Mouse (Mus musculus) MEL (cell line): ENCODE measurements around the gene Pdcd4. TPM values are rescaled to one million over a fixed set of nuclear protein-coding genes. Genes with fewer than 3 reads are reported as not detected.

ENCODE experiments used
- DNase-seq: peaks from one replicate; pipeline ENCODE4 v3.0.0; 2011; ENCODE audit warnings: low read depth, low spot score
- H3K27ac ChIP-seq: 2 replicates; pipeline ENCODE4 v1.5.1; 2012; ENCODE audit warnings: low read depth, mild to moderate bottlenecking, control low read depth, low read length, moderate library complexity; ENCODE audit not compliant: control insufficient read depth
- H3K27me3 ChIP-seq, 2 experiments: fragments of 150-350 bp in 1 of 2; sonication (generic) in 1 of 2; 2 replicates each; pipeline ENCODE4 v1.6.1; 2012; ENCODE audit warnings: low read length in 2 of 2, mild to moderate bottlenecking in 2 of 2, improper control_type of control experiment in 1 of 2, moderate library complexity in 1 of 2; ENCODE audit not compliant: insufficient read depth in 2 of 2, control insufficient read depth in 1 of 2
- H3K36me3 ChIP-seq, 2 experiments: 2 replicates each; pipeline ENCODE4 v1.6.1; 2012 to 2014; ENCODE audit warnings: low read length in 2 of 2, improper control_type of control experiment in 1 of 2, inconsistent platforms in 1 of 2, mild to moderate bottlenecking in 1 of 2; ENCODE audit not compliant: insufficient read depth in 2 of 2, control insufficient read depth in 1 of 2
- H3K4me1 ChIP-seq, 2 experiments: fragments of 150-350 bp in 1 of 2; sonication (generic) in 1 of 2; 2 replicates each; pipeline ENCODE4 v1.6.1; 2012; ENCODE audit warnings: low read length in 2 of 2, improper control_type of control experiment in 1 of 2, mild to moderate bottlenecking in 1 of 2; ENCODE audit not compliant: insufficient read depth in 2 of 2, control insufficient read depth in 1 of 2
- H3K4me3 ChIP-seq, 2 experiments: fragments of 150-350 bp in 1 of 2; sonication (generic) in 1 of 2; 2 replicates each; pipeline ENCODE4 v1.5.1; 2012; ENCODE audit warnings: low read depth in 2 of 2, low read length in 2 of 2, mild to moderate bottlenecking in 2 of 2, moderate library complexity in 2 of 2, control low read depth in 1 of 2, improper control_type of control experiment in 1 of 2; ENCODE audit not compliant: control insufficient read depth in 1 of 2, insufficient read depth in 1 of 2
- H3K79me2 ChIP-seq: 2 replicates; pipeline ENCODE4 v1.6.1; 2012; ENCODE audit warnings: mild to moderate bottlenecking, low read length, moderate library complexity; ENCODE audit not compliant: control insufficient read depth, poor library complexity, insufficient read depth
- H3K9ac ChIP-seq: 2 replicates; pipeline ENCODE4 v1.6.1; 2012; ENCODE audit warnings: low read depth, mild to moderate bottlenecking, control low read depth, low read length, moderate library complexity; ENCODE audit not compliant: control insufficient read depth, poor library complexity, severe bottlenecking
- H3K9me3 ChIP-seq: fragments of 150-350 bp; sonication (generic); replicated peaks from 2 replicates; pipeline ENCODE4 v1.6.1; 2012; ENCODE audit warnings: mild to moderate bottlenecking, low read length, improper control_type of control experiment, moderate library complexity; ENCODE audit not compliant: insufficient read depth
- BHLHE40 ChIP-seq: IDR thresholded peaks from 2 replicates; pipeline ENCODE4 v1.6.1; 2012; ENCODE audit warnings: low read depth, mild to moderate bottlenecking, inconsistent platforms, low read length, improper control_type of control experiment, borderline replicate concordance
- CHD2 ChIP-seq: IDR thresholded peaks from 2 replicates; pipeline ENCODE4 v1.6.1; 2011; ENCODE audit warnings: low read length, improper control_type of control experiment
- EP300 ChIP-seq, 2 experiments: IDR thresholded peaks; 2 replicates each; pipeline ENCODE4 v1.6.1; 2011; ENCODE audit warnings: improper control_type of control experiment in 2 of 2, low read length in 2 of 2, low read depth in 1 of 2, mild to moderate bottlenecking in 1 of 2
- GATA1 ChIP-seq: IDR thresholded peaks from 2 replicates; pipeline ENCODE4 v1.6.1; 2011; ENCODE audit warnings: low read depth, low read length, improper control_type of control experiment
- JUND ChIP-seq: IDR thresholded peaks from 2 replicates; pipeline ENCODE4 v1.6.1; 2011; ENCODE audit warnings: low read depth, mild to moderate bottlenecking, improper control_type of control experiment, low read length
- MAFK ChIP-seq: IDR thresholded peaks from 2 replicates; pipeline ENCODE4 v1.6.1; 2011; ENCODE audit warnings: low read depth, mild to moderate bottlenecking, low read length, improper control_type of control experiment, borderline replicate concordance
- MAX ChIP-seq: IDR thresholded peaks from 2 replicates; pipeline ENCODE4 v1.6.1; 2011; ENCODE audit warnings: low read length, improper control_type of control experiment
- MAZ ChIP-seq: IDR thresholded peaks from 2 replicates; pipeline ENCODE4 v1.6.1; 2012; ENCODE audit warnings: low read depth, mild to moderate bottlenecking, inconsistent platforms, low read length, improper control_type of control experiment
- MXI1 ChIP-seq: IDR thresholded peaks from 2 replicates; pipeline ENCODE4 v1.6.1; 2011; ENCODE audit warnings: mild to moderate bottlenecking, low read depth, low read length, improper control_type of control experiment
- MYB ChIP-seq: IDR thresholded peaks from 2 replicates; pipeline ENCODE4 v1.6.1; 2011; ENCODE audit warnings: mild to moderate bottlenecking, low read depth, low read length, improper control_type of control experiment
- MYC ChIP-seq: IDR thresholded peaks from 2 replicates; pipeline ENCODE4 v1.6.1; 2011; ENCODE audit warnings: low read depth, mild to moderate bottlenecking, low read length, improper control_type of control experiment, moderate library complexity
- NELFE ChIP-seq: IDR thresholded peaks from 2 replicates; pipeline ENCODE4 v1.6.1; 2011; ENCODE audit warnings: low read depth, low read length, improper control_type of control experiment
- NRF1 ChIP-seq: IDR thresholded peaks from 2 replicates; pipeline ENCODE4 v1.6.1; 2014; ENCODE audit warnings: low read depth, mild to moderate bottlenecking, inconsistent platforms, low read length, improper control_type of control experiment, moderate library complexity; ENCODE audit not compliant: poor library complexity, insufficient read depth, severe bottlenecking
- POLR2A ChIP-seq, 2 experiments: IDR thresholded peaks; 2 replicates each; pipeline ENCODE4 v1.6.1; 2011 to 2012; ENCODE audit warnings: low read length in 2 of 2, mild to moderate bottlenecking in 2 of 2, control low read depth in 1 of 2, improper control_type of control experiment in 1 of 2, low read depth in 1 of 2, moderate library complexity in 1 of 2; ENCODE audit not compliant: control insufficient read depth in 1 of 2, insufficient read depth in 1 of 2, poor library complexity in 1 of 2
- POLR2AphosphoS2 ChIP-seq: IDR thresholded peaks from 2 replicates; pipeline ENCODE4 v1.6.1; 2011; ENCODE audit warnings: low read length, improper control_type of control experiment
- SIN3A ChIP-seq: IDR thresholded peaks from 2 replicates; pipeline ENCODE4 v1.6.1; 2012; ENCODE audit warnings: low read length, improper control_type of control experiment, inconsistent platforms
- TBP ChIP-seq: IDR thresholded peaks from 2 replicates; pipeline ENCODE4 v1.8.0; 2011; ENCODE audit warnings: low read depth, low read length, improper control_type of control experiment
- TCF12 ChIP-seq: IDR thresholded peaks from 2 replicates; pipeline ENCODE4 v1.6.1; 2014; ENCODE audit warnings: low read depth, mild to moderate bottlenecking, inconsistent platforms, low read length, improper control_type of control experiment, moderate library complexity
- UBTF ChIP-seq: IDR thresholded peaks from 2 replicates; pipeline ENCODE4 v1.6.1; 2012; ENCODE audit warnings: low read depth, mild to moderate bottlenecking, inconsistent platforms, low read length, improper control_type of control experiment, moderate library complexity, borderline replicate concordance; ENCODE audit not compliant: insufficient read depth
- USF1 ChIP-seq: IDR thresholded peaks from 2 replicates; pipeline ENCODE4 v1.6.1; 2014; ENCODE audit warnings: low read depth, mild to moderate bottlenecking, inconsistent platforms, low read length, improper control_type of control experiment, moderate library complexity
- ZMIZ1 ChIP-seq: IDR thresholded peaks from 2 replicates; pipeline ENCODE4 v1.6.1; 2012; ENCODE audit warnings: low read depth, mild to moderate bottlenecking, inconsistent platforms, low read length, improper control_type of control experiment, moderate library complexity
- ZNF384 ChIP-seq: IDR thresholded peaks from 2 replicates; pipeline ENCODE4 v1.6.1; 2012; ENCODE audit warnings: low read depth, mild to moderate bottlenecking, inconsistent platforms, low read length, improper control_type of control experiment
- polyA plus RNA-seq, 2 experiments: library from polyadenylated mRNA; stranded (reverse) in 1 of 2; unstranded in 1 of 2; fragments of >175 nt in 1 of 2; fragments of >200 nt in 1 of 2; gene quantifications; 2 replicates each; pipeline versions ENCODE4 v1.2.1 to v1.2.4; 2012; ENCODE audit warnings: low replicate concordance in 2 of 2, low read depth in 1 of 2; ENCODE audit not compliant: insufficient read length in 2 of 2, insufficient read depth in 1 of 2, missing spikeins in 1 of 2
- total RNA-seq: library from RNA; depleted of rRNA; stranded (reverse); fragments of 300-350 nt; gene quantifications from 2 replicates; pipeline ENCODE4 v1.2.3, GENCODE M21; 2012

Gene Pdcd4
- total and polyA plus RNA-seq, 3 experiments = 30.0 to 37.6 TPM; not detected in 1

DNA sequence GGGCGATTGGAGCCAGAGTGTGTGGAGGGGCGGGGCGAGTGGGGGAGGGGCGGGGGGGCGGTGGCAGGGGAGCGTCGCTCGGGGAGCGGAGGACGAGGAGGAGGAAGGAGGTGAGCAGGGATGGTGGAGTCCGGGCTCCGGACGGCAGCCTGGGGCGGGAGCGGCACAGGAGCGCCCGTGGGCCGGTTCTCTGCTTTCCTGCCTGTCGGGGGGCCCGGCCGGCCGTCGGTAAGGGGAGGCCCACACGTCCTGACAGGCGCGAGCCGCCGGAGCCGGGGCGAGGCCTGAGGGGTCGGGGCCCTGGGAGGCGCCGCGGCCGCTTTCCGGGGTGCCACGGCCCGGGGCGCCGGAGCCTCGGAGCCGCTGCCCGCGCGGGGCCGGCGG is 52.7 kb downstream of the Pdcd4 start:
- Histone ChIP-seq H3K79me2 (peaks cover 39% of the 10 kb centered on the region), H3K9ac (peak overlapping the region; percentile 97), H3K27ac (peak overlapping the region; percentile 81), H3K4me3 (peak overlapping the region; percentile 72 to 83), H3K27me3 (no peaks in the 10 kb centered on the region), H3K9me3 (no peaks in the 10 kb centered on the region), H3K4me1 (peaks cover 23 to 53% of the 10 kb centered on the region in 2 experiments), H3K36me3 (peaks cover 0 to 56% of the 10 kb centered on the region in 2 experiments; a peak in 3 of 4 replicates)
- TF ChIP-seq TCF12 = 0 out of 2 replicates have a peak, but pooled peaks have one; percentile 19
- 0 out of 2 replicates have a peak, but pooled peaks have one; percentile 23 for TF ChIP-seq USF1
- peak; percentile 40; the same call in 1 of the 2 replicates for TF ChIP-seq POLR2AphosphoS2
- TF ChIP-seq MYB = no peak
- peak; percentile 80 for TF ChIP-seq NELFE
- no peak for TF ChIP-seq MAFK
- 0 out of 2 replicates have a peak, but pooled peaks have one; percentile 85 for TF ChIP-seq UBTF
- TF ChIP-seq ZMIZ1 = peak; percentile 90
- peak; percentile 49 to 87; a peak in 3 of 4 replicates for TF ChIP-seq POLR2A (IDR thresholded peaks at IDR 0.05; ENCODE audit: control insufficient read depth in 1 of 2, insufficient read depth in 1 of 2, low read depth in 1 of 2, low read length in 2 of 2, poor library complexity in 1 of 2)
- TF ChIP-seq NRF1 = no peak
- TF ChIP-seq SIN3A = no peak
- DNase-seq = no peak

DNA sequence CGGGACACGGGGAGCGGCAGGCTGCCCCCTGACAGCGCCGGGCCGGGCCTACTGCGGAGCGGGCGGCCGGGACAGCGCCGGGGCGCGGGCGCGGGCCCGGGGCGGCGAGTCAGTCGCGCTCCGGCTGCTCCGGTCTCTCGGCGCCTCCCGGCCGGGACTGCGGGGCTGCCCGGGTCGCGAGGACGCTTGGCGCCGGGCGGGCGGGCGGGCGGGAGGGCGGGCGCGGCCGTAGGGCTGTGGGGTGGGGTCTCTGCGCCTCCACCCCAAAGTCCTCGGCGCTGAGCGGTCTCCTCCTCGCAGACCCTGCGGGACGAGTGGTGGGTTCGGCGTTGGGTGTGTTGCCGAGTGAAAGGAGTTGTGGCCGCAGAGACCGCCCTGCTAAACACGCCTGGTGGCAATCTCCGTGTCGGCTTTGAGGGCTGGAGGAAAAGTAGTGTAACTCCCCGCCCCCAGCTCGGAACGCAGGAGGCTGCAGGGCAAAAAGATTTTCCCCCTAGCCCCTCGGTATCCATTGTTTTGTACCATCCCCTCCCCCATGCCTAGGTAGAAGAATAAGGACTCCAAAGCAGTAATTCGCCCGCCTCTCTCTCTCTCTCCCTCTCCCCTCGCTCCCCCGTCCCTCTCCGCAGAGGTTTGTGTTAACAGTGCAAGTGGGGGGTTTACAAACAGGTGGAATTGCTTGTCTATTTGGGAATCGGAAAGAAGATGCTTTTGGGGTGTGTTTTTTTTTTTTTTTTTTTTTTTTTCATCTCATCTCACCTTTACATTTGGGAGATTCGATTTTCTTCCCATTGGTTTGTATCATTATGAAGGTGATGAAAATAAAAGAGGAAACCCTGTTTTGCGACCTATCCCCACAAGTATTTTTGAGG is 53.4 kb downstream of the Pdcd4 start:
- H3K27ac ChIP-seq = peak overlapping the region; percentile 81
- TF ChIP-seq MXI1 (peak; percentile 59), MAX (0 out of 2 replicates have a peak, but pooled peaks have one; percentile 20), SIN3A (peak; percentile 82), BHLHE40 (no peak), MAZ (0 out of 2 replicates have a peak, but pooled peaks have one; percentile 22), UBTF (peak; percentile 78; the same call in 1 of the 2 replicates), MYC (0 out of 2 replicates have a peak, but pooled peaks have one; percentile 10), TCF12 (0 out of 2 replicates have a peak, but pooled peaks have one; percentile 20), CHD2 (no peak), EP300 (IDR thresholded peaks at IDR 0.05; ENCODE audit: low read depth in 1 of 2, low read length in 2 of 2) (0 out of 4 replicates have a peak, but pooled peaks of 1 of the 2 experiments have one; percentile 35), JUND (no peak), ZNF384 (peak; percentile 66; the same call in 1 of the 2 replicates), NRF1 (no peak), TBP (no peak), GATA1 (no peak)
- H3K27me3 ChIP-seq = no peaks in the 10 kb centered on the region
- DNase-seq = peak; percentile 81
- peak overlapping the region; percentile 72 to 95 for H3K4me3 ChIP-seq
- peaks cover 42% of the 10 kb centered on the region for H3K79me2 ChIP-seq
- peaks cover 22 to 49% of the 10 kb centered on the region in 2 experiments for H3K4me1 ChIP-seq
- H3K9ac ChIP-seq = peak overlapping the region; percentile 97
- H3K36me3 ChIP-seq = peaks cover 4 to 51% of the 10 kb centered on the region in 2 experiments; a peak in 3 of 4 replicates
- H3K9me3 ChIP-seq = no peaks in the 10 kb centered on the region
